Mouse (Mus musculus) small intestine, adult 2 months (tissue): ENCODE measurements around the gene Rrp15.

ENCODE experiments used
- CTCF ChIP-seq: fragments of 200-500 bp; IDR thresholded peaks from 2 replicates; pipeline ENCODE4 v1.5.1; 2012; ENCODE audit warnings: low read depth, mild to moderate bottlenecking, control low read depth, inconsistent platforms, low read length, moderate library complexity, mixed read lengths; ENCODE audit not compliant: insufficient replicate concordance, insufficient read length; ENCODE audit errors: extremely low read depth
- POLR2A ChIP-seq: fragments of 200-500 bp; IDR thresholded peaks from 2 replicates; pipeline ENCODE4 v1.6.1; 2012; ENCODE audit warnings: low read depth, mild to moderate bottlenecking, control low read depth, inconsistent platforms, low read length, moderate library complexity

GRCm38 (mm10) chr1:186721846-186722245 lies 27.3 kb downstream of the Rrp15 start:
- TF ChIP-seq POLR2A (no peak), CTCF (peak; percentile 96; the same call in 1 of the 2 replicates)
